Mouse (Mus musculus): ENCODE measurements around the gene Ahnak. TPM values are rescaled to one million over a fixed set of nuclear protein-coding genes. Genes with fewer than 3 reads are reported as not detected.
"Not testable (repeated sequence)": the region's sequence is repeated elsewhere in the genome, so short reads cannot be mapped to it uniquely, and the experiment has no call there.

Gene Ahnak
- polyA plus RNA-seq, 1 experiment from 2014 or later: 125 TPM

- peaks cover 100% of the 10 kb centered on the region for H3K79me2 ChIP-seq (ENCODE audit: inconsistent target)
- H3K27ac ChIP-seq: peak overlapping the region; percentile 95
- peaks cover 10% of the 10 kb centered on the region for H3K36me3 ChIP-seq (ENCODE audit: inconsistent target)
- H3K4me3 ChIP-seq (ENCODE audit: inconsistent target): no peak overlapping the region
- WGBS (ENCODE audit: missing documents): 90% methylated on average over 10 of the region's 10 CpGs
Observed at GRCm38 (mm10) chr19:8994813-8995607, 5.9 kb downstream of the Ahnak start.

GRCm38 (mm10) chr19:8996601-8997000, 7.5 kb downstream of the Ahnak start:
- Histone ChIP-seq H3K36me3 (ENCODE audit: inconsistent target) (peaks cover 26% of the 10 kb centered on the region), H3K27ac (peak overlapping the region; percentile 79), H3K79me2 (ENCODE audit: inconsistent target) (peaks cover 100% of the 10 kb centered on the region), H3K4me3 (ENCODE audit: inconsistent target) (no peak overlapping the region)
- WGBS (ENCODE audit: missing documents): 95% methylated on average over 6 of the region's 6 CpGs

- peak overlapping the region; percentile 79 for H3K27ac ChIP-seq
- no peak overlapping the region for H3K4me3 ChIP-seq (ENCODE audit: inconsistent target)
- 9% methylated on average over 4 of the region's 4 CpGs for WGBS (ENCODE audit: missing documents)
- peaks cover 100% of the 10 kb centered on the region for H3K79me2 ChIP-seq (ENCODE audit: inconsistent target)
- peaks cover 36% of the 10 kb centered on the region for H3K36me3 ChIP-seq (ENCODE audit: inconsistent target)
Observed at GRCm38 (mm10) chr19:8997546-8997945, 8.5 kb downstream of the Ahnak start.

- WGBS (ENCODE audit: missing documents): 84% methylated on average over 6 of the region's 6 CpGs
- H3K4me3 ChIP-seq (ENCODE audit: inconsistent target): no peak overlapping the region
- peaks cover 46% of the 10 kb centered on the region for H3K36me3 ChIP-seq (ENCODE audit: inconsistent target)
- peaks cover 100% of the 10 kb centered on the region for H3K79me2 ChIP-seq (ENCODE audit: inconsistent target)
- peak overlapping the region; percentile 79; the same call in 1 of the 2 replicates for H3K27ac ChIP-seq
Observed at GRCm38 (mm10) chr19:8998546-8998945, 9.5 kb downstream of the Ahnak start.

- 100% methylated on average over 4 of the region's 4 CpGs for WGBS (ENCODE audit: missing documents)
- no peak overlapping the region for H3K4me3 ChIP-seq (ENCODE audit: inconsistent target)
- H3K36me3 ChIP-seq (ENCODE audit: inconsistent target): peaks cover 53% of the 10 kb centered on the region
- no peak overlapping the region for H3K27ac ChIP-seq
- H3K79me2 ChIP-seq (ENCODE audit: inconsistent target): peaks cover 100% of the 10 kb centered on the region
Observed at GRCm38 (mm10) chr19:8999223-8999622, 10.1 kb downstream of the Ahnak start.

- not testable (repeated sequence) for H3K27ac ChIP-seq
Observed at GRCm38 (mm10) chr19:9006915-9007314, 17.8 kb downstream of the Ahnak start.

GRCm38 (mm10) chr19:9019298-9019697, 30.2 kb downstream of the Ahnak start:
- H3K27ac ChIP-seq: no peak overlapping the region
- H3K4me3 ChIP-seq (ENCODE audit: inconsistent target): no peak overlapping the region
- H3K79me2 ChIP-seq (ENCODE audit: inconsistent target): peaks cover 45% of the 10 kb centered on the region
- H3K36me3 ChIP-seq (ENCODE audit: inconsistent target): peaks cover 49% of the 10 kb centered on the region
- 82% methylated on average over 3 of the region's 3 CpGs for WGBS (ENCODE audit: missing documents)

More at GRCm38 (mm10) chr19:9006915-9007314, 17.8 kb downstream of the Ahnak start:
- not testable (repeated sequence) for H3K4me3 ChIP-seq (ENCODE audit: inconsistent target)
- peaks cover 74% of the 10 kb centered on the region for H3K79me2 ChIP-seq (ENCODE audit: inconsistent target)
- H3K36me3 ChIP-seq (ENCODE audit: inconsistent target): peaks cover 68% of the 10 kb centered on the region
- 95% methylated on average over 2 of the region's 2 CpGs for WGBS (ENCODE audit: missing documents)

GRCm38 (mm10) chr19:9023021-9023778, 34.1 kb downstream of the Ahnak start:
- Histone ChIP-seq H3K4me3 (ENCODE audit: inconsistent target) (no peak overlapping the region), H3K27ac (peak overlapping the region; percentile 90), H3K36me3 (ENCODE audit: inconsistent target) (peaks cover 15% of the 10 kb centered on the region; the same call in 1 of the 2 replicates), H3K79me2 (ENCODE audit: inconsistent target) (peaks cover 6% of the 10 kb centered on the region; the same call in 1 of the 2 replicates)
- 6% methylated on average over 11 of the region's 11 CpGs for WGBS (ENCODE audit: missing documents)

- Histone ChIP-seq H3K4me3 (ENCODE audit: inconsistent target) (no peak overlapping the region), H3K27ac (no peak overlapping the region), H3K36me3 (ENCODE audit: inconsistent target) (0 out of 2 replicates have a peak, but pooled peaks cover under 1% of the 10 kb centered on the region), H3K79me2 (ENCODE audit: inconsistent target) (no peaks in the 10 kb centered on the region)
- WGBS (ENCODE audit: missing documents): 92% methylated on average over 3 of the region's 5 CpGs
Observed at GRCm38 (mm10) chr19:9025562-9026257, 36.6 kb downstream of the Ahnak start.

GRCm38 (mm10) chr19:9026634-9027033, 37.5 kb downstream of the Ahnak start:
- 76% methylated on average over 4 of the region's 4 CpGs for WGBS (ENCODE audit: missing documents)
- Histone ChIP-seq H3K4me3 (ENCODE audit: inconsistent target) (no peak overlapping the region), H3K79me2 (ENCODE audit: inconsistent target) (no peaks in the 10 kb centered on the region), H3K36me3 (ENCODE audit: inconsistent target) (no peaks in the 10 kb centered on the region), H3K27ac (no peak overlapping the region; the same call in 1 of the 2 replicates)

GRCm38 (mm10) chr19:9027795-9028194, 38.7 kb downstream of the Ahnak start:
- 71% methylated on average over 5 of the region's 5 CpGs for WGBS (ENCODE audit: missing documents)
- H3K36me3 ChIP-seq (ENCODE audit: inconsistent target): no peaks in the 10 kb centered on the region
- H3K4me3 ChIP-seq (ENCODE audit: inconsistent target): no peak overlapping the region
- H3K79me2 ChIP-seq (ENCODE audit: inconsistent target): no peaks in the 10 kb centered on the region
- no peak overlapping the region for H3K27ac ChIP-seq

GRCm38 (mm10) chr19:9028375-9028774, 39.3 kb downstream of the Ahnak start:
- WGBS (ENCODE audit: missing documents): 93% methylated on average over 3 of the region's 3 CpGs

GRCm38 (mm10) chr19:9029640-9030262, 40.7 kb downstream of the Ahnak start:
- WGBS (ENCODE audit: missing documents): 100% methylated on average over 1 of the region's 2 CpGs
- H3K79me2 ChIP-seq (ENCODE audit: inconsistent target): no peaks in the 10 kb centered on the region
- H3K27ac ChIP-seq: no peak overlapping the region
- no peak overlapping the region for H3K4me3 ChIP-seq (ENCODE audit: inconsistent target)
- no peaks in the 10 kb centered on the region for H3K36me3 ChIP-seq (ENCODE audit: inconsistent target)

More at GRCm38 (mm10) chr19:9028375-9028774, 39.3 kb downstream of the Ahnak start:
- H3K36me3 ChIP-seq (ENCODE audit: inconsistent target): no peaks in the 10 kb centered on the region
- no peaks in the 10 kb centered on the region for H3K79me2 ChIP-seq (ENCODE audit: inconsistent target)
- H3K27ac ChIP-seq: no peak overlapping the region
- H3K4me3 ChIP-seq (ENCODE audit: inconsistent target): no peak overlapping the region

- H3K4me3 ChIP-seq (ENCODE audit: inconsistent target): no peak overlapping the region
- H3K79me2 ChIP-seq (ENCODE audit: inconsistent target): no peaks in the 10 kb centered on the region
- H3K36me3 ChIP-seq (ENCODE audit: inconsistent target): no peaks in the 10 kb centered on the region
- H3K27ac ChIP-seq: no peak overlapping the region
- 94% methylated on average over 7 of the region's 7 CpGs for whole genome bisulfite sequencing (ENCODE audit: missing documents)
Observed at GRCm38 (mm10) chr19:9032502-9033129, 43.5 kb downstream of the Ahnak start.
